Mouse (Mus musculus) frontal cortex, postnatal 14 days (tissue): Measurements from ENCODE around the gene Pcgf1.
A peak's percentile ranks its signal among the peaks of the same experiment; 100 is the strongest.

ENCODE experiments used
- DNase-seq, 2 experiments: peaks; one replicate each; pipeline ENCODE4 v3.0.0; 2022; ENCODE audit warnings: low spot score in 2 of 2

Gene Pcgf1

GRCm38 (mm10) chr6:83077630-83078323 is at the start of gene Pcgf1:
Gene Pcgf1 (plus strand): TSS chr6:83077869.
- DNase-seq: peak in 1 of 2 experiments; percentile 41

- DNase-seq: no peak
Observed at GRCm38 (mm10) chr6:83029777-83030176, 47.9 kb upstream of the Pcgf1 start.

GRCm38 (mm10) chr6:83031111-83031510 is 46.6 kb upstream of the Pcgf1 start:
- DNase-seq: no peak

GRCm38 (mm10) chr6:83031921-83032590 is 45.6 kb upstream of the Pcgf1 start:
- DNase-seq: no peak

GRCm38 (mm10) chr6:83032769-83033191 is 44.9 kb upstream of the Pcgf1 start:
- no peak for DNase-seq

- no peak for DNase-seq
Observed at GRCm38 (mm10) chr6:83033249-83034185, 44.2 kb upstream of the Pcgf1 start, which contains the start of the genes Dok1 and Loxl3. Gene Dok1 (minus strand): TSS chr6:83033471. Gene Loxl3 (plus strand): TSS chr6:83034173.

- DNase-seq: no peak
Observed at GRCm38 (mm10) chr6:83034463-83035055, 43.1 kb upstream of the Pcgf1 start.

GRCm38 (mm10) chr6:83037188-83037587 is 40.5 kb upstream of the Pcgf1 start:
- no peak for DNase-seq

- peak; percentile 76 to 77 for DNase-seq
Observed at GRCm38 (mm10) chr6:83038496-83039012, 39.1 kb upstream of the Pcgf1 start.

GRCm38 (mm10) chr6:83040601-83041000 is 37.1 kb upstream of the Pcgf1 start:
- no peak for DNase-seq

GRCm38 (mm10) chr6:83043561-83043960 is 34.1 kb upstream of the Pcgf1 start:
- DNase-seq: no peak

- no peak for DNase-seq
Observed at GRCm38 (mm10) chr6:83043993-83044392, 33.7 kb upstream of the Pcgf1 start.

- no peak for DNase-seq
Observed at GRCm38 (mm10) chr6:83044742-83045141, 32.9 kb upstream of the Pcgf1 start.

GRCm38 (mm10) chr6:83049367-83049766 is 28.3 kb upstream of the Pcgf1 start:
- DNase-seq: no peak

- peak in 1 of 2 experiments; percentile 38 for DNase-seq
Observed at GRCm38 (mm10) chr6:83053136-83053960, 24.3 kb upstream of the Pcgf1 start.

GRCm38 (mm10) chr6:83054074-83054851 is 23.4 kb upstream of the Pcgf1 start, which contains the start of gene Aup1:
Gene Aup1 (plus strand): TSS chr6:83054521.
- DNase-seq: peak; percentile 95 to 96

- DNase-seq: no peak
Observed at GRCm38 (mm10) chr6:83054871-83055431, 22.7 kb upstream of the Pcgf1 start, which contains the start of gene Htra2. Gene Htra2 (minus strand): TSS chr6:83055273.

GRCm38 (mm10) chr6:83057790-83058189 is 19.9 kb upstream of the Pcgf1 start, which contains the start of gene Dqx1:
Gene Dqx1 (plus strand): TSS chr6:83057844.
- no peak for DNase-seq

- DNase-seq: no peak
Observed at GRCm38 (mm10) chr6:83058725-83059124, 18.9 kb upstream of the Pcgf1 start.
